Mouse (Mus musculus) lung, adult 18-20 months (tissue): Measurements from ENCODE around the gene Aurkb.
"Not testable (repeated sequence)": the region's sequence is repeated elsewhere in the genome, so short reads cannot be mapped to it uniquely, and the experiment has no call there.

Source experiments
- DNase-seq, 2 experiments: peaks; one replicate each; pipeline ENCODE4 v3.0.0; 2022; ENCODE audit warnings: mixed read lengths in 2 of 2

Aurkb gene

DNA sequence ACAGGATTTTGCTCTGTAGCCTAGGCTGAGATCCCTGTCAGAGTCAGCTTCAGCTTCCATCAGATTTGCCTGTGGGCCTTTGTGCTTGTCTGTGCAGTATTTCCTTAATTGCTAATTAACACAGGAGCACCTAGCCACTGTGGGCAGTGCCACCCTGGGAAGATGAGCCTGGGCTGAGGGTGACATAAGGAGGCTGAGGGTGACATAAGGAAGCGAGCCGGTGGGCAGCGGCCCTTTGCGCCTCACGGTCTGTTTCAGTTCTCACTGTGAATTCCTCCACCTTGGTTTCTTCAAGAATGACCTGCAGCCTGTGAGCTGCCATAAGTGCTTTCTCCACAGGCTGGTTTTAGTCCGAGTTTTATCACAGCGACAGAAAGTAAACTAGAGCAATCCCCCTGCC, 36.2 kb downstream of the Aurkb start:
- DNase-seq, result no peak

GRCm38 (mm10) chr11:69085608-69086007, 40.2 kb downstream of the Aurkb start:
- DNase-seq, result no peak

DNA sequence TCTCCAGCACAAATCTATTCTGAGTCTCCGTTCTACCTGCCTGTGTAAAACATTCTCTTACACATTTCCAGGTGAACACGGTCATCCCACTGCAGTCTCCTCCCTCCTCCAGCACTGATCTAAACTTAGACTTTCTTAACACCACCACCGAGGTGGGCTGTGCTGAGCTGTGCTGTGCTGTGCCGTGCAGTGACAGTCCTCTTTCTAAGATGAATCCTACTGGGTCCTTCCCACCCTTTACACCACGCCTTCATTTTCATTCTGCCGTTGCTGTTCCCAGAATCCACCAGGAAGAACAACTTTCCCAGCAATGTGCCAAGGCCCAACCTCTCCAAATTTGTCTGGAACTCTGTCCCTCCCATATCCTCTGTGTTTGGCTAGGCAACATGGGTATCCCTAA, 40.9 kb downstream of the Aurkb start:
- DNase-seq, result no peak

GRCm38 (mm10) chr11:69087082-69087481, 41.6 kb downstream of the Aurkb start:
- no peak for DNase-seq

- no peak for DNase-seq
Measured at GRCm38 (mm10) chr11:69087597-69087996, 42.1 kb downstream of the Aurkb start.

GRCm38 (mm10) chr11:69088103-69088855, 42.8 kb downstream of the Aurkb start, which contains the start of gene Vamp2:
Gene Vamp2 (plus strand): TSS chr11:69088490.
- peak; percentile 86 to 91 for DNase-seq

DNA sequence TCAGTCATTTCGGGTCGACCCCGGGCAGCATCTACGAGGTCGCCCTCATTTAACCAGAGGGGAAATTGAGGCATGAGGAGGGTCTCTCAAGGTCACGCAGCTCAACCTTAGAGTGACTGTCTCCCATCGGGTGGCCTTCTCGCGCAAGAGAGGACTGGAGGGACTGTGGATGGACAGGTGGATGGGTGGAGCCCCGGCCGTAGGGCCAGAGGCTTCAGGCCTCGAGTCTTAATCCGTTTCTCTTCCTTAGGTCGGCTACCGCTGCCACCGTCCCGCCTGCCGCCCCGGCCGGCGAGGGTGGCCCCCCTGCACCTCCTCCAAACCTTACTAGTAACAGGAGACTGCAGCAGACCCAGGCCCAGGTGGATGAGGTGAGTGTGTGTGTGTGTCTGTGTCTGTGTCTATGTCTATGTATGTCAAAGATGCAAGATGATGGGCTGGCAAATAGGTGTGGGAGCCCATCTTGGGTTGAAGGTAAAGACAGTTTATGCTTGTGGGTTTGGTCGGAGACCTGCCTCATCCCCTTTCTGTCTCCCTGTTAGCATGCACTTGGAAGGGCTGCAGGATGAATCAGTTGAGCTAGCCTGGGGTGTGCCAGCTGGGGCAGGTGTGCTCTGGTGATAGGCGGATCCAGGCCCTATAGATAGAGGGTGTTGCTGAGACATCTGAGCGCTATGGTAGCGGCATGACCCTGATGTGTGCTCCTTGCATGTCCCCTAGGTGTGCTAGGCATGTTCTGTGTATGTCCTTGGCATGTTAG, 43.6 kb downstream of the Aurkb start:
- DNase-seq, result no peak

- DNase-seq, result no peak
Measured at GRCm38 (mm10) chr11:69089616-69090290, 44.3 kb downstream of the Aurkb start.

DNA sequence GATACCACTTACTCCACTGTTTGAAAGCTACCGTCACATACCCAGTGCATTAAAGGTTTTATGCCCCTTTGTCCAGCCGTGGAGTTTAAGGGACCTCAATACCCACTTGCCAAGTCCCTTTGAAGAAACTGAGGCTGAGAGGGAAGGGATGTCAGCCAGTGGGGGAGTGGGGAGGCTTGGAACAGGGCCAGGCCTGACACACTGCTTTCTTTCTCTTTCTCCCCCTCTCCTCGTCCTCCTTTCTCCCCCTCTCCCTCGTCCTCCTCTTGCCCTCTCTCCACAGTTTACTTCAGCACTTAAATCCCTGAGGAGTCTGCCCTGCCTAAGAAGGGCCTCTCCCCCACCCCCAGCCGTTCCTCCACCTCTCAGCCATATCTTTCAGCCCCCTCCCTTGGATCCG, 44.9 kb downstream of the Aurkb start:
- no peak for DNase-seq

DNA sequence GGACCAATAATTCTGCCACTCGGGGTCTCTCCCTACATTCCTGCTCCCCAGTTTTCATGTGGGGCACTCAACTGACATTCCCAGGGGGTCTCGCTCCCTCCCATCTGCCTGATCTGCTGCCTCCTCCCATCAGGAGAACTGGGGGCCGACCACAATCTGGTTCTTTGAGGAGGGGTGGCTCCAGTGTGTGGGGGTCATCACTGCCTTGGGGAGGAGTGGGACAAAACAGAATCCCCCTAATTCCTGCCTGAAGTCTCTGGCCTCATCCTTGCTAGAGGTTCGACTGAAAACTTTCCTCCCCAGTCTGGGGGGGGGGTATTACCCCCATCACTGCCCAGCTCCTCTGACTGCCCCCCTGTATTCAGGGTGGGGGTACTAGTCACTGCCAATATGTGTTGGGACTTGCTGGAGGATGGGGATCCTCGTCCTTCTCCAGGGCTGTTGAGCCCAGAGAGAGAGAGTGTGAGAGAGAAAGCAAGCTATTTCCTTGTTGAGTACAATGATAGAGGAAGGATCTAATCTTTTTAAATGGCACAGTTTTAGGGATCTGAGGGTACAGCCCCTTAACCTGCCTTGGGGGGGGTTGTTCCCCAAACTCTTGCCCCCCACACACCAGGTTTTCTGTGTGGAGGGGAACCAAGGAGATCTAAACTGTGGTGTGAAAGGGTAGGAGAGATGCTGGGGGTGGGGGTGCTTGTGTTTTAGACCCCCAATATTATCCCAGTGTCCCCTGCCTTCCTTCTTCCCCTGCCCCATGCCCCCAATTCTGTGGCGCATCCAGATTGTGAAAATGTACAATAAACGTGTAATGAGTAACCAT, 46.3 kb downstream of the Aurkb start:
- no peak for DNase-seq

DNA sequence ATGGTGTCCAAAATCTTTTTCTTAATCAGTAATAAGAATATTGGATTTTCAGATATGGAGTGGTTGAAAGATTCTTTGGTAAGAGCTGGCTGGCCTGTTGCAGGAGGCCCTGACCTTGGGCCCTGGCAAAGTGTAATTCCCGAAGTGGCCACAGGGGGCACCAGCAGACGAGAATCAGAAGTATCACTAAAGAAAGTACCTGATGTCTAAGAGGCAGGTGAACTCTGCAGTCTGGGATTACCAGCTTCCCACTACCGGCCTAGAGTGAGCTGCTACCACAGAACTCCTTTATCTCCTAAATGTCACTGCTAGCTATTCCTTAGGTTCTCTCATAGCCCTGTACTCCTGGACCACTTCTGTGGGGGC, 46.9 kb downstream of the Aurkb start:
- DNase-seq, result peak; percentile 88 to 92

DNA sequence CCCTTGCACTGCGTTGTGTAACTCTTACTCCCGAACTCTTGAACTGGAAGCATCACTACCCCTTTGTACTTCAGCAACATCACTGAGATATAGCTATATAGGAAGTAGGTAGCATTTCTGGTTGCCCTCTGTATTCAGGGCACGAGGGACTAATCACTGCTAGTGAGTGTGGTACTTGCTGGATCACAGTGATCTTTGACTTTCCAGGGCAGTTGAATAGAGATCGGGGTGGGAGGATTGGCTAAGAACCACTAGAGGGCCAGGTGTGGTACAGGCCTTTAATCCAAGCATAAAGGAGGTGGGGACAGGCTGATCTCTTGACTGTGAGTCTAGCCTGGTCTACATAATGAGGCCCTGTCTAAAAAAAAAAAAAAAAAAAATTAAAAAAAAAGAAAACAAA, 47.4 kb downstream of the Aurkb start:
- DNase-seq, result no peak

DNA sequence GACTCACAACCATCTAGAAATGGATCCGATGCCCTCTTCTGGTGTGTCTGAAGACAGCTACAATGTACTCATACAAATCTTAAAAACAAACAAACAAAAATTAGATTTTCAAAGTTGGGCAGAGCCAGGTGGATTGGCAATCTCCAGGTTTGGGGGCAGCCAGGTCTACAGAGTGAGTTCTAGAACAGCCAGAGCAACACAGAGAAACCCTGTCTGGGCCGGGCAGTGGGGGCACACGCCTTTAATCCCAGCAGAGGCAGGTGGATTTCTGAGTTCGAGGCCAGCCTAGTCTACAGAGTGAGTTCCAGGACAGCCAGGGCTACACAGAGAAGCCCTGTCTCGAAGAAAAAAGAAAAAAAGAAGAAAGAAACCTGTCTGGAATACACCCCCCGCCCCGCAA, 48.4 kb downstream of the Aurkb start:
- not testable (repeated sequence) for DNase-seq

- DNase-seq, result peak; percentile 100
Measured at GRCm38 (mm10) chr11:69094697-69095429, 49.4 kb downstream of the Aurkb start, which contains the start of gene Per1. Gene Per1 (plus strand): TSS chr11:69095217.

DNA sequence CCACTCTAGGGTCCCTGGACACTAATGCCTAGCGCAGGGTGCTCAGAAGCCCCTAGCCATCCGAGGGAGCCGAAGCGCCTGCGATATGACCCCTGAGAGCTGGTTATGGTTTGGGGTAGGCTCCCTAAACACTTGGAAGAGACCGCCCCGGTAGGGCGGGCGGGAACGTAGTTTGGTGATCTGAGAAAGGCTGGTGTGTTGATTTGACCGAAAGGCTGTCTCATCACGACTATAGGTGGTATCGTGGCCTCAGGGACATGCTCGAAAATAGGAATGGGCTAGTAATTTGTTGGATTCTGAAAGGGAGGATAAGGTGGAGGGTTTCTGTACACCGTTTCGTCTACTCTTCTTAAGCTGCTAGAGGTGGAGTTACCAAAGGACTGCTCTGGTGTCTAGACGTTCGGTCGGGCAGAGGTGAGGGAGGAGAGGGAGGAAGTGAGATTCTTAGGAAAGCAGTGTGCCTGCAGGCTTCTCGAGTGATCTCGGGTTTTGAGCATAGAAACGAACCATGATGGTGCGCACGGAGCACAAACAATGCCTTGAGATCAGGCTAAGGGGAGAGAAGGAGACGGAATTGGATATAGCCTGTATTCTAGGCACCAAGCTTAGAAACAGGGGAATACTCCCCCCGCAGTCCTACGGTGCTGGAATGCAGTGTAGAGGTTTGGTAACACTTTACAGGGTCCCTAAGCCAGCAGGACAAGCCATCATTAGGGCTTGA, 50.2 kb downstream of the Aurkb start:
- DNase-seq, result peak; percentile 72 to 78

- DNase-seq, result no peak
Measured at GRCm38 (mm10) chr11:69096360-69096986, 51.0 kb downstream of the Aurkb start.

- DNase-seq, result peak; percentile 100
Measured at GRCm38 (mm10) chr11:69096987-69097900, 51.8 kb downstream of the Aurkb start.

DNA sequence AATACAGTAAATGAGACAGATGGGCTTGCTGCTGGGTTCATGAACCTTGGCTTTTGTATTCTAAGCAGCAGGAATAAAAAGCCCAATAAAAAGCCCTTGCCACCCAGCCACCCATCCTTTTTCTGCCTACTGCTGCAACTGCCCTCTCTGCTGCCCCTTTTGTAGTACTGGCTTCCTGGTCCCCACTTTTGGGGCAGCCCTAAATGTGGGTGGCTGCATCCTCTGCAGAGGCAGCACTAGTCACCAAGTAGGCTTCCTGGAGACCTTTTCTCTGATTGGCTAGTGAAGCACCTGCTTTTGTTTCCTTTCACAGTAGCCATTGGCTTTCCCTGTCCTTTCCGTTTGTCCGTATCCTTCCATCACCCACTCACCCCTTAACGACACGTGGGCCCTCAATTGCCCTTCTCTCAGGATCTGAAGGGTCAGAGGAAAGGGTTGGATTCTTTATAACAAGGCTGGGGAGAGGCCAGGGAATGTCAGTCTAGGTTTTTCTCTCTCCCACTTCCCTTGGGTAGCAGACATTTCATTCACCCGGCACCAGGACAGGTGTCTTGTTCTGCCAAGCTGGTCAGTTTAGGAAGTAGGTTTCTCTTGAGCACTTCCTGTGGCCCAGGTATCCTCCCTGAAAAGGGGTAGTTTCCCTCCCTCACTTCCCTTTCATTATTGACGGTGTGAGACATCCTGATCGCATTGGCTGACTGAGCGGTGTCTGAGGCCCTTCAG, 52.8 kb downstream of the Aurkb start:
- DNase-seq, result no peak

- peak; percentile 98 to 99 for DNase-seq
Measured at GRCm38 (mm10) chr11:69098762-69099091, 53.3 kb downstream of the Aurkb start.
